Mouse (Mus musculus): ENCODE results near the gene Slc27a3.

Slc27a3 gene

DNA sequence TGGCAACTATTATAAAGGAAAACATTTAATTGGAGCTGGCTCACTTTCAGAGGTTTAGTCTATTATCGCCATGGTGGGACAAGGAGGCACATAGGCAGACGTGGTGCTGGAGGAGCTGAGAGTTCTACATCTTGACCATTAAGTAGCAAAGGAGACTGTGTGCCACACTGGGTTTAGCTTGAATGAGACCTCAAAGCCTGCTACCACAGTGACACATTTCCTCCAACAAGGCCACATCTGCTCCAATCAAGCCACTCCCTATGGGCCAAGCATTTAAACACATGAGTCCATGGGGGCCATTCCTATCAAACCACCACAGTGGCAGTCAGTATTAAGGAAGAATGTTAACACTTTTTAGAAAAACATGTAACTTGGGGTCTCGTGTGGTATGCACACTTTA lies 51.5 kb downstream of the Slc27a3 start:
- no peak for DNase-seq

GRCm38 (mm10) chr3:90335517-90335916 lies 54.2 kb downstream of the Slc27a3 start:
- DNase-seq = no peak

All from cerebellum, adult 9-10 months (tissue).